Mouse (Mus musculus) left cerebral cortex, postnatal 36 days (tissue): ENCODE results near the gene Gbx2. TPM values are rescaled to one million over a fixed set of nuclear protein-coding genes. Genes with fewer than 3 reads are reported as not detected.
A peak's percentile ranks its signal among the peaks of the same experiment; 100 is the strongest.

Experiments
- DNase-seq, 2 experiments: peaks; one replicate each; pipeline ENCODE4 v3.0.0; 2021 to 2022; ENCODE audit warnings: low spot score in 2 of 2, mixed read lengths in 1 of 2
- intact Hi-C: fragments of 180-260 bp; cut with DNase I; formaldehyde crosslinking; loops from one replicate; pipeline ENCODE4 v1.15.1; 2025
- total RNA-seq, 2 experiments: library from RNA; stranded (reverse); gene quantifications; 2 replicates each; pipeline ENCODE4 v1.2.3; 2021

The Gbx2 gene
- under 1 TPM in 1 of 2 experiments, not detected in 1; 0.45 TPM for total RNA-seq

DNA sequence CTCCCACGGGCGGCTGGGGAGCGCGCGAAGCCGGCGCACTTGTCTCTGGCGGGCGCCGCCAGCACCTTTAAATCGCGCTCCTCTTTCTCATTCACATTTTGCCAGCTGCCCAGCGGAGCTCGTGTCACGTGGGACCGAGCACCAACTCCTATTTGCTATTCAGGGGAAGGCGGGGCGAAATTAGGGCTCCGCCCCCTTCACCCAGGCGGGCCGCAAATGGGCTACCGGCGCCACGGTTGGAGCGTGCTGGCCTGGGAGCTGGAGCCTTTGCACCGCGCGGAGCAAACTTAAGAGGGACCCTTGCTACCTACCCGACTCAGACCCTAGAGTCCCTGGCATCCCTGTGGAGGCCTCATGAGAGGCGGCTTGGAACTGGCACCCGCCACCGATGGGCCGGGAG, at the start of gene Gbx2:
TSS of gene Gbx2 (minus strand) at position 60 of the 400 bp plus-strand sequence.
- intact Hi-C loops, result no loop called here
- no peak for DNase-seq

DNA sequence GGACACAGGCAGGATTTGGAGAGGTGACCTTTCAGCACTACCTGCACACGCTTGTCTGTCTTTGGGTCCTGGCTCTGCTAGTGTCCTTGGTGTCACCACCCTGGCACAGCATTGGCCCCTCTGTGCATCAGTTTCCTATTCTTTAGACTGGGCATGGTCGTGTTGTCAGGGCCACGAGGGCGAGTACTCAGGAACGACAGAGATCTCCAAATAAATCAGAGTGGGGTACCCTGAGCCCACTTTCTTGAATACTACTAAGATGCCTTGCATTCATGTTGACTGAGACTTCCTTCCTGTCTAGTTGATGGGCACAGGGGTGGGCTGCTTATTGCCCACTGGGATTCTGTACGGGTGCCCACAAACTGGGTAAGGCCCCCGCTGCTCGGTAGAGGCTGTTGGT, 46.3 kb upstream of the Gbx2 start:
- intact Hi-C loops, result no loop called here

DNA sequence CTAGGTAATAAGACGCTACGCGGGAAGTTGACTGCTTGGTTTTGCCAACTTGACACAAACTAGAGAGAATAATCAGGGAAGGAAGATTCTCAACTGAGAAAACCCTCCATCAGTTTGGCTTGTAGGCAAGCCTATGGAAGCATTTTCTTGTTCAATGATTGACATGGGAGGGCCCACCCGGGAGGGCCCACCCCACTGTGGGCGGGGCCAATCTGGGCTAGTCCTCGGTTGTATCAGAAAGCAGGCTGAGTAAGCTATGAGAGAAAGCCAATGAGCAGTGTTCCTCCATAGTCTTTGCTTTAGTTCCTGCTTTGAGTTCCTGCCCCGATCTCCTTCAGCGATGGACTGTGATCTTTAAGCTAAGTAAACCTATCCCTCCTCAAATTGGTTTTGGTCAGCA, 45.4 kb upstream of the Gbx2 start:
- intact Hi-C loops, result no loop called here
- DNase-seq, result no peak

More for the DNA sequence above, 46.3 kb upstream of the Gbx2 start:
- no peak for DNase-seq

DNA sequence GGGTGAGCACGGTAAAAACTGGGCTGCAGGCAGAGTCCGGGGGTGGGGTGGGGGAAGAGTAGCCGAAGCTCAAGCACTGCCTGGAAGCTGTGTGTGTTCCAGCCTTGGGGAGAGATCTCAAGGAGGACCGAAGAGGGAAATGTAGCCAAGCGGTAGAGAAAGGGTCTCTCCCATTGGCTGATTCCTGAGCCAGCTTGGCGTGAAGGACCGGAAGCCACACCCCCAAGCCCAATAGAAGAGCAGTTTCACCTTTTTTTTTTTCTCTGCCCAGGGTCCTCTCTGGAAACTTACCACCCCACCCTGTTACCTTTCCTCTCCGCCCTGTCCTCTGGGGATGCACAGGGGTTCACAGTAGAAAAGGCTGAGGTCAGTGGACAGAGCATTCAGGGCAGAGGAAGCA, 43.6 kb upstream of the Gbx2 start:
- intact Hi-C loops, result no loop called here
- DNase-seq, result no peak

DNA sequence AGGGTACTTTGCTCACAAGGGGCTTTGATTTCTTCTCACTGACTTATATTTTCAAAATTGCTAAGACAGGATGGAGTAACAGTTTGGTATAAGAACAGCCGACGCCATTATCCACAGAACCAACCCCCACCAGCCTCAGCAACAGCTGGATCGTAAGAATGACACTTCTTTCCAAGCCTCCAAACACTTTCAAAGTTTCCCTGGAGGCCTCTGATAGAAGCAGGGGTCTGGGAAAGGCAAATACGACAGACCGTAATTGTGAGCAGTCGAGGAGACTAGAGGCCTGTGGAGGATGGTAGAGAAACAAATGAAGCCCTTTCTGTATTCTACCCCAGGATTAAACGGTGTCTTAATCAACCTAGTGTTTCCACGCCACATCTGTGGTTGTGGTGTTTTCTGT, 40.9 kb upstream of the Gbx2 start:
- intact Hi-C loops, result no loop called here
- DNase-seq, result no peak

DNA sequence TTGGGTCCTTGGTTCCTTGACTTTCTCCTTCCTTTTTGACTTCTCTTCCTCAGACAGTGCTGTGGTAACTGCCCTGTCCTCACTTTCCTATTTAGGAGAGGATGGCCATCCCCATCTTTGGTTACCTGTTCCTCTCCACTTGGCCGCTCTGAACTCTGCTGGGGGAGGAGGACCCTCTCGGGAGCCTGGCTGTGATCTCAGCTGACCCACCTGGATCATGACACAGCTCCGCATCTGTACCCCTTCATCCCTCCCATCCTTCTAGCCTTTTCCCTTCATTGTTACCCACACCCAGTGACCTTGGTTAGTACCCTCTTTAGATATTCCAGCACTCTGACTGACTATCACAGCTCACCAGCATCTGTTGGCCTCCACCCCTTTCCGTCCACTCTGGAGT, 38.7 kb upstream of the Gbx2 start:
- no peak for DNase-seq
- intact Hi-C loops, result no loop called here

DNA sequence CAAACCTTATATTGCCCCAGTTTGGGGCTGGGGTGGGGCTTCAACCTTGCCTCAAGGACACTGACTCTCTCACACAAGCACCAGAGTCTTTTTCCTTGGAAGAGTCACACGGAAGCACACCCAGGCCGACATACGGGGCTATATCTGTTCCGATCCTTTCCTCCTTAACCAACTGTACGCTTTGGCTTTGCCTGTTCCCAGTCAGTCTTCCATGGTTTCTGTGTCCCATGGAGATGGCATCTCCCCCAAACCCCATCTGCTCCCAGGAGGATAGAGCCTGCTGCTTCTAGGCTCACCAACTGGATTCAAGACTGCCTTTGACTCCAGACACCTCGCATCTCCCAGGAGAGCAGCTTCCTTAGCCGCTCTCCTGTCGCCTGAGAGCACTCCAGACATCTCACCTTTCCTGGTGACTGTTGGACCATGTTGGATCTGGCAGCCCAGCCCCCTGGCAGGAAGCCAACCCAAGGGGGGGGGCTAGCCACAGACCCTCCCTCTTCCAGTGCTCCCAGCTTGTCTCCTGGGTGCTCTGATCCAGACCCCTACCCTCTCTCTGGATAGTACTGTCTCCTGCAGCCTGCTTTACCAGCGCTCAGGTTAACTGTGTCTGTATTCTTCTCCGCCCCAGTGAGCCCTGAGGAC, 38.2 kb upstream of the Gbx2 start:
- no peak for DNase-seq

DNA sequence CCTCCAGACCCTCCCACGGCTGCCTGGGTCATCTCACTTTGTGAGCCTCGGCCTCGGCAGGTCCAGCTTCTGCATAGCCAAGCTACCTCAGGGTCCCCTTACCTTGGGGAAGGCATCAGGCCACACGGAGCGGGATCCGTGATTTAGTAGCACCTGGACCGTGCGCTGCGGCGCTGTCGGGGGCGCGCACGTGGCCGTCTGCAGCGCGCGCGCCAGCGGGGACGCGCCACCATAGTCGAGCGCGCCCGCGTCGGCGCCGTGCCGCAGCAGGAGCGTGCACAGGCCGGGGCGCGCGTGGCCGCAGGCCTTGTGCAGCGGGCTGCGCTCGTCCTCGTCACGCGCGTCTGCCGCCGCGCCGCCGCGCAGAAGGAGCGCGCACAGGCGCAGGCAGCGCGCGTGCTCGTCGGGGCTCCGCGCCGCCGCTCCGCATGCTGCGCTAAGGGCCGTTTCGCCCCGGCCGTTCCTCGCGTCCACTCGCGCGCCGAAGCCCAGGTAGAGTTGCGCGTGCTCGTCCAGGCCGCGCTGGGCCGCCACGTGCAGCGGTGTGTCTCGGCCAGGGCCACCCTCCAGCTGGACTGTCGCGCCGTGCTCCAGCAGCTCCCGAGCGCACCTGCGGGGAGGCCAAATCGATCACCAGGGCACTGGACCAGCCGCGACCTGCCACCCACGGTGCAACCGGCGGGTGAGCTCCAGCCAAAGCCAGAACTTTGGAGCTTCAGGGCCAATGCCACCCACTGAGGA, 37.3 kb upstream of the Gbx2 start:
- intact Hi-C loops, result no loop called here
- peak; percentile 53 to 77 for DNase-seq

More for the DNA sequence above, 38.2 kb upstream of the Gbx2 start:
- intact Hi-C loops, result no loop called here

DNA sequence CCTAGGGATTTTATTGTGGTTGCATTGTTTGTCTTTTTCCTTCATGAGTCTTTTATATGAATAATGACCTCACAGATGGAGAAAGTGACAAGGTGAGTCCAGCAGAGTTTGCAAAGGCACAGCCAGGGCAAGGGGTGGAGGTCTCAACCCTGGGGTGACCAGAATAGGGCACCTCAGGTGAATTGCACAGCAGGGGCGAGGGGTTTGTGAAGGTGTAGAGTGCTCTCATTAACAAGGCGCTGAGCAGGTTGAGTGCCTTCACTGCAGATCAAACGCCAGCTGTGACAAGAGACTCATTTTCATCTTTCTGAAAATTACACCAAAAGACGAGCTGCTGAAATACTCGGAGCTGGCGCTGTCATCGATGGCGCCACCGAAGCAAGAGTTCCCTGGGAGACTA, 36.6 kb upstream of the Gbx2 start:
- DNase-seq, result no peak
- intact Hi-C loops, result no loop called here

DNA sequence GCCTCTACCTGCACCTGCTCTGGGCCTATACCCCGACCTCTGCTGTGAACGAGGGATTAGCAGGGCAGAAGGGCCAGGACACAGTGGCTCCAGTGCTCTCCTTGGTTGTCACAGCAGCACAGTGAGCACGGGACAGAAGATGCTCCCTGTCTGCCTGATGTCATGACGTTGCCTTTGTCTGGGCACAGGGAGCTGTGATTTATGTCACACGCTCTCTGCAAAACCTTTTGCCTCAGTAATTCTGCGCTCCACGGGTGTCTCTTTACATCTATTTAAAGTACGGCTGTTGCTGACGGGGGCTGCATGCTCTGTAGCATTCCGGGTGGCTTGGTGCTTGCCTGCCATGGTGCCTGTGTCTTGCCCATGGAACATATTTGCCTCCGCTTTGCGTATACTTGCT, 33.4 kb upstream of the Gbx2 start:
- intact Hi-C loops, result no loop called here
- DNase-seq, result no peak

DNA sequence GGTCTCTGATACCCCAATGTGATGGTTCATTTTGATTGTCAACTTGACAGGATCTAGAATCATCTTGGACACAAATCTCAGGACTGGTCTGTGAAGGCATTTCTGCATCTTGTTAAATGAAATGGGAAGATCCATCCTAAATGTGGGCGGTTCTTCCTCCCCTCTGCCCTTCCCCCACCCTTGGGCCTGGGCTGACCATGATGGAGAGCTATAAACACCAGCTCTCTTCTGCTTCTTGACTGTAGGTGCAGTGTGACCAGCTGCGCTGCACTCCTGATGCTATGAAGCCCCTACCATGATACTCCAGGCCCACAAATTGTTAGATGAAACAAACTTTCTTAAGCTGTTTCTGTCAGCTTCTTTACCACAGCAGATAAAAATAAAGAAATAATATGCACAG, 32.3 kb upstream of the Gbx2 start:
- DNase-seq, result no peak
- intact Hi-C loops, result no loop called here

DNA sequence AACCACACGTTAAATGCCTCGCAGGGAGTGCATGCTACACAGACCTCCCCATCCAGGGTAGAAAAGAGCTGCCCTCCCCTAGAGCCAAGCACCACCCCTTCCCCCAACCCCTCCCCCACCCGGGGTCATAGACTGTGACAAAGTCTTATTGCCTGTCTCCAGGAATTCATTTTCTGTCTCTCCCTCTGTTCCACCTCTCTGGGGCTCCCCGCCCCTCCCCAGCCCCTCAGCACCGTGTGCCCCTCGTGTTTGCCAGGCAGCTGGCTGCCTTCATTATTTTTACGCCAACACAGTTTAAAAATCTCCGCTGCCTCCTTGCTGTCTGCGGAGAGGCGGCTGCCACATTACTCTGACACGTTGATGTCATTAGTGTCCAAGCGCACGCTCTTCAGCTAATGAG, 31.1 kb upstream of the Gbx2 start:
- DNase-seq, result no peak
- intact Hi-C loops, result no loop called here

DNA sequence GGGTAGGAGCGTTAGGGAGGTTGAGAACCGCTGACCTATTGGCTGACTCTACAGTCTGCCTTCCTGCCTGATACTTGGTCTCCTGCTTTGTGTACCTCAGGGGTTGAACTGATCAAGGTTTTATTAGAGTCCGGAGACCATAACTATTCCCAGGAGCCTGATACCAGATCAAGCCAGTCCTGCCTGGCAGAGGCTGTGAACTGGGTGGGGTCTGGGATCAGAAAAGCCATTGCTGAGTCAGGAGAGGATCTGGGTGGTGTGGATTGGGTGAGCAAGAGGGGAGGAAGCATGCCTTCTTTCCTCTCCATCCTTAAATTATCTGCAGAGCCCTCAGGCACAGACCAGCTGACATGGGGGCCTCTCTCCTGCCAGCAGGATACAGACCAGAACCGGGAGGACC, 28.4 kb upstream of the Gbx2 start:
- DNase-seq, result no peak
- intact Hi-C loops, result no loop called here

DNA sequence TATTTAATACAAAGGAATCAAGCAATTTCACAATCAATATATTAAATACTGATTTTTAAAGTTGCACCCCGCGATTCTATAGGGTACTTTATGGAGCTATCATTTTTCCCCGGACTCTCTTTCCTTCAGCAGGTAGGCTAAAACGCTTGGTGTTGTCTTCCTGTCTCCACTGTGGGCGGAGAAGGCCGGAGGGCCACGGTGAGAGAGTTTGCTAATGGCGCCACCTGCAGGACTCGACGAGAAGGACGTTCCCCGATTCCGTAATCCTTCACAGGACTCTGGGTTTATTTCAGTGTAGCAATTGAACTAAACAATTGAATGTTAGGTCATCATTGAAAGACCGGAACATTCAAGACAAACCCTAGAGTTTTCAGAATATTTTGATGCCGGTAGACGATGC, 12.2 kb upstream of the Gbx2 start:
- peak; percentile 55 to 65 for DNase-seq
- intact Hi-C loops, result loop anchor here (5.0 kb wide), 2 partner anchors 96 to 276 kb away; no protein-coding TSS in a partner anchor

DNA sequence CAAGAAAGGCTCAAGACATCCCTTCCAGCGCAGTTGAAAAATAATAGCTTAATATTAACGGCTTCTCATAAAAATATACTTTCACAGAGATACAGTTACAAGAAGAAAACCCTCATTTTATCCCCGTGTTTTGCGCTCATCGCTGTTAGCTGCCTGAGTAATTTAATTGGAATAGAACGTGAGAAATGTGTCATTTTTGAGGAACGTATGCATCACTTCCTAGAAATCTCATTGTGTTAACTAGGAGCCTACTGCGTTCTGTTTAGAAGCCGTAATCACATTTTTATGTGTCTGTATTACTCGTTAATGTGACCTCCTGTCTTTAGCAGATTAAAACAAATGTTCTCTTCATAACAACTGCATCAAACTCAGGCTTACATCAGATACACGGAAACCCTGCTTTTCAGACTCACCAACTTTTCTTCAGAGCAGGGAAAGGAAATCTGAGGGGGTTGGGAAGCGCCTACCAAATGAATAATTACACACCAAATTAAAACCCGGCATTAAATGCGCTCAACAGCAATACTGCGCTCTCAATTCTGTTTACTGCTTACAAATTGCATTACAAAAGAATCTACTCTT, 11.5 kb upstream of the Gbx2 start:
- no peak for DNase-seq
- intact Hi-C loops, result loop anchor here (5.0 kb wide), 2 partner anchors 95 to 275 kb away; no protein-coding TSS in a partner anchor

DNA sequence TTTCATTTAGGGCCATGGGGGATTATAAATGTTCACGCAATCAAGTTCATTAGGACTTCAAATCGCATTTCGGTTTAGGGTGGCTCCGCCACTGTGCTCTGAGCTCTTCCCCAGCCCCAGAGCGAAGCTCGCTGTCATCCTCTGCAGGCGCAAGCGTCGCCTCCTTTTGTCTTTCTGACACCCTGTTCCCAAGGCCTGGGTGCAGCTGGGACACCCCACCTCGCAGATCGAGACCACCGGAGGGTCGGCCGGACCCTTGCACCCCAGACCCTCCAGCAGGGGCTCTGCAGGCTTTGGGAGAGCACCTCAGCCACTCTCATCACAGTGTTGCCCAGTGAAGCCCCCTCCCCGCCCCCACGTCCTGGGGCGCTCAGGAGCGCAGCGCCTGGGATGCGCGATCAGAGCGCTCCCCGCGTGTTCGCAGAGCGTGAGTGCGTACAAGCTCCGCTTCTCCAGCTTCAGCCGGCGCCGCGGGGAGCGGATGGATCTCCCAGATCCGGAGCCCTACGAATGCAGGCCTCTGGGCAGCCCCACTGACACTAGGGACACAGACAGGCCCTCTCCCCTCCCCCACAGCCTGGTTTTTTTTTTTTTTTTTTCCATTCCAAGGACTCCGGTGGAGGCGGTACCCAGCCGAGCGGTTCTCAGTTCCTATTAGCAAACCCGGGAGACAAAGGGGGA, 10.9 kb upstream of the Gbx2 start:
- DNase-seq, result no peak
- intact Hi-C loops, result loop anchor here (5.0 kb wide), 2 partner anchors 95 to 275 kb away; no protein-coding TSS in a partner anchor

DNA sequence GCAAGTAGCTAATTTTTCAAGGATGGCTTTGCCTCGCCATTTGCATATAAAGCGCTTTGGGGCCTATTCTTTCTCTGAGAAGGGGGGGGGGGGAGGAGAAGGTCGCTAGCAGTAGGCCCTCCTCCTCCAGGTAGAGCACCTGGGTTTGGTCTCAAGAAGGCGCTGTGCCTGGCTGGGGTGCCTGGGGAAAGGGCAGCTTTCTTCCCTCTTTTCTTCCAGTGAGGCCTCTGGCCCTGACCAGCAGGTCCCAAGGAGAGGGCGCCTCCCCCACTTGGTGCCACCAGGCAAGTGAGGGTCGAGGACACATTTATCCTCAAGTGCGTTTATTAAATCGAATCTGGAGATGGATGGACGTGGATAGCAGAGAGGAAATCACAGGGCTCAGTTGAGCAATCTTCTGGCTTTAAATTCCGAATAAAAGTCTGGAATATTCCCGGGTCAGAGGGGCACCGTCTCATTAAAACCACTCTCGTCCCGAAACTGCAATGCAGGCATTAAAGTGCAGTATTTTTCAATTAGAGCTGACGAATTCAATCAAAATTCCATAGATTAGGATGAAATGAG, 10.1 kb upstream of the Gbx2 start:
- DNase-seq, result no peak
- intact Hi-C loops, result loop anchor here (5.0 kb wide), 2 partner anchors 94 to 274 kb away; no protein-coding TSS in a partner anchor

DNA sequence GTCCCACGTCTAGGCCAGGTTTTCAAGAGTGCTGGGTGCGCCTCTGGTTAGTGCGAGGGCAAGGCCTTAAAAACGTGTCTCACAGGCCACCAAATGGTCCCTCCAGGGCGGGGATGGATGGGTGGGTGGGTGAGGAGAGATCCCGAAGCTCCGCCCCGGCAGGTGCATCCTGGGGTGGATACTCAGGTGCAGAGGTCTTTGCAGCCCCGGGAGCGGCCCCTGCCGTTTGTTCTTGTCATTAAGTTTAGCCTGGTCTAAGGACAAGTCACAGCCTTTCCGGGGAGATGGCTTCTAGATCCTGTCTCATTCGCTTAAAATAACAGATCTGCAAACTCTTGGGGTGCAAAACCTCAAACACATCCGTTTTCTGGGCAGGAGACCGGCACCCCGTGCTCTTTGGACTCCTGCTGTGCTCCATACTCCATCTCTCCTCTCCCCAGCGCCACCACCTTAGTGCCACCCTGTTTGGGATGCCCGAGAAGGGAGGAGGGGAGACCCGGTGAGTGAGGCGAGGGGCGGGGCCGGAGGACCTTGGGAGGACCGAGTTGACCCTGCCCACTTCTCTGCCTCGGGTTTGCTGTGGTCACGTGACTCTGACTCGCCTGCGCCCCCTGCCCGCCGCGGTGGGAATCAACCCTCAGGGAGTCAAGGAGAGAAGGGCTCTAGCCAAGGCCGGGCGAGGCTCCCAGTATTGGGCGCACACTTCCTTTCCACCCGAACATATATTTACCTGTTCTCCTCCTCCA, 9.2 kb upstream of the Gbx2 start:
- intact Hi-C loops, result loop anchor here (5.0 kb wide), 2 partner anchors 93 to 273 kb away; no protein-coding TSS in a partner anchor
- DNase-seq, result no peak

DNA sequence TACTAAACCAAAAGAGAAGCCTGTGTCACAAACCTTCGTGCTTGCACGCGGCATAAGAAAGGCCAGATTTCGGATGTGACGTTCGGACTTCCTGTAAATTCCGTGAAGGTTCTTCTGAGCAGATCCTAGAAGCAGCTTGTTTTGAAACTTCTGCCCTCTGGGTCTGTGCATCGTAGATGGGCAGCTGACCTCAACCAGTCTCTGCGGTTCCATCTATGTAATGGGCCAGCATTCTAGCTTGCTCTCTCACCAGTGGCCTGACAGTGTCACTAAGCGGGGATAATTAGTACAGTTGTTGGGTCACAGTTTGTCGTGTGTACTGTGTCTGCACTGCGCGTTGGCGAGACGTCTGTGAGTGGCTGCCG, 8.6 kb upstream of the Gbx2 start:
- intact Hi-C loops, result no loop called here
- DNase-seq, result no peak
